Mouse (Mus musculus): ENCODE data around the gene Inca1. TPM values are rescaled to one million over a fixed set of nuclear protein-coding genes. Genes with fewer than 3 reads are reported as not detected.

Gene Inca1
- polyA plus RNA-seq, 1 experiment from 2014 or later = 0.63 TPM

DNA sequence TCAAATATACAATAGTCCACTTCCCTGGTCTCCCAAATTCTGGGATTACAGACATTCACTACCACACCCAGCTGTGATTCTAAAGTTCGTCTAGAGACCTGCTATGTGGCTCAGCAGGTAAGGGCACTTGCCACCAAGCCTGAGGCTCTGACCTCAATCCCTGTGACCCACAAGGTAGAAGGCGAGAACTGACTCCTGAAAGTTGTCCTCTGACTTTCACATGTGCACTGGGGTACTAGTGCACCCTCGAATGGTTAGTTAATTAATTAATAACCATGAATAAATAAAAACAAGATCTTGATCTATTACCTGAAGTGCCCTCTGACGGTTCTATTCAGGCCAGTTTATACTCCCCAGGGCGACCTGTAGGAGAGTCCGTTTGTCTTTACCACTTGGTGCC, 13.3 kb upstream of the Inca1 start:
- Histone ChIP-seq H3K9me3 (ENCODE audit: control insufficient read depth, low read length) (no peaks in the 10 kb centered on the region), H3K9ac (ENCODE audit: low read depth, low read length) (no peak overlapping the region), H3K4me3 (ENCODE audit: low read depth, low read length) (no peak overlapping the region), H3K36me3 (ENCODE audit: control insufficient read depth, insufficient read depth, low read length) (no peaks in the 10 kb centered on the region; the same call in 1 of the 2 replicates), H3K27me3 (ENCODE audit: control insufficient read depth, insufficient read depth, low read length) (no peaks in the 10 kb centered on the region), H3K4me1 (replicated peaks; ENCODE audit: control insufficient read depth, insufficient read depth, low read length) (no peaks in the 10 kb centered on the region), H3K27ac (ENCODE audit: low read depth, low read length) (no peak overlapping the region), H3K4me2 (replicated peaks; ENCODE audit: low read depth, low read length) (no peak overlapping the region)
- DNase-seq (ENCODE audit: low spot score) = no peak
- WGBS = 88% methylated on average over 6 of the region's 6 CpGs
- no peak for ATAC-seq (ENCODE audit: low FRiP score)

DNA sequence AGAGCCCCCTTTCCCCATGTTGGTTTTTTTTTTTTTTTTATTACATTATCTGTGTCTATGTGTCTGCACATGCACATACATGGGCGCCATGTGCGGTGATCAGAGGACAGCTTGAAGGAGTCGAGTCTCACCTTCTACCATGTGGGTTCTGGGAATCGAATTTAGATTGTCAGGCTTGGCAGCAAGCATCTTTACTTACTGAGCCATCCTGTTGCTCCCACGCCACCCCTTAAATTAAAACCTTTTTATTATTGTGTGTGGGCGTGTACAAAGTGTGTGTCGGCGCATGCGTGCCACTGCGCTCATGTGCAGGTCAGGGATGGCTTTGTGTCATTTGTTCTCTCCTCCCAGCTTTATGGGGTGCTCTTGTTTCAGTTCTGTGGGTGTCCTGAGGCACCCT, 11.1 kb upstream of the Inca1 start:
- Histone ChIP-seq H3K4me2 (replicated peaks; ENCODE audit: low read depth, low read length) (no peak overlapping the region), H3K4me3 (ENCODE audit: low read depth, low read length) (no peak overlapping the region), H3K27me3 (ENCODE audit: control insufficient read depth, insufficient read depth, low read length) (no peaks in the 10 kb centered on the region), H3K9ac (ENCODE audit: low read depth, low read length) (no peak overlapping the region), H3K4me1 (replicated peaks; ENCODE audit: control insufficient read depth, insufficient read depth, low read length) (no peaks in the 10 kb centered on the region), H3K36me3 (ENCODE audit: control insufficient read depth, insufficient read depth, low read length) (peaks cover 1% of the 10 kb centered on the region; the same call in 1 of the 2 replicates), H3K27ac (ENCODE audit: low read depth, low read length) (no peak overlapping the region), H3K9me3 (ENCODE audit: control insufficient read depth, low read length) (no peaks in the 10 kb centered on the region)
- DNase-seq (ENCODE audit: low spot score) = no peak
- WGBS = 96% methylated on average over 10 of the region's 10 CpGs
- no peak for ATAC-seq (ENCODE audit: low FRiP score)

DNA sequence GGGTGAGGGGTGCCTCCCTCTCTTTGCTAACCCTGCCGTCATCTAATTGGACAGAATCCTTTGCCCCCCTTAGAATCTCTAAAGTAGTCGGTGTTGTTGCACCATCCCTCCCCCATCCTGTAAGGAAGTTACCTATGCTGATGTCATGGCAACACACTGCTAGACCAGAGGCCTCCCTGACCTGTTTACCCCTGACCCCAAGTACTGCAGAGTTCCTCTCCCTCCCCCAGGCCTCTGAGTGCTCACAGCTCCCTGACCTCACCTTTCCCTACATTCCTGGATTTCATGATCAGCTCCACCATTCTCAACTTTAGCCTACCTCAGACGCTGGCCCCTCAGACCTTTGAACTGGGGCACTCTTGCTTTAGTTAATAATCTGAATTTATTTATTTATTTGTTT, 6.2 kb upstream of the Inca1 start:
- H3K36me3 ChIP-seq (ENCODE audit: control insufficient read depth, insufficient read depth, low read length) = peaks cover 4% of the 10 kb centered on the region; the same call in 1 of the 2 replicates

DNA sequence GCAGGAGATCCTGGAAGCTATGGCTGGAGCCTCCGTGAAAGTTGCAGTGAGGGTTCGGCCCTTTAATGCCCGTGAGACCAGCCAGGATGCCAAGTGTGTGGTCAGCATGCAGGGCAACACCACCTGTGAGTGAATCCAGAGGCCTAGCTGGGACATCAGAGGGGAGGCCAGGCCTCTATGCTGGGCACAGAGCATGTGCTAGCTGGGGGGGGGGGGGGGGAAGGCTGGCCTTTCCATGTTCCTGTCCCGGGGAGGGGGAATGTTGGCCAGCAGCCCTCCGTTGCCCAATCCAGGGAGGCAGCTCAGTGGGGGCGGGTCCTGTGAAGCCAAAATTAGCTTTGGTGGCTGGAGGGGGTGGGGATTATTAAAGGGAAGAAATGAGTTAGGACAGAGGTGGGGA, 2.8 kb upstream of the Inca1 start:
- Histone ChIP-seq H3K4me3 (ENCODE audit: low read depth, low read length) (no peak overlapping the region), H3K4me1 (replicated peaks; ENCODE audit: control insufficient read depth, insufficient read depth, low read length) (peaks cover 6% of the 10 kb centered on the region), H3K36me3 (ENCODE audit: control insufficient read depth, insufficient read depth, low read length) (peaks cover 4% of the 10 kb centered on the region; the same call in 1 of the 2 replicates), H3K27ac (ENCODE audit: low read depth, low read length) (no peak overlapping the region), H3K4me2 (replicated peaks; ENCODE audit: low read depth, low read length) (no peak overlapping the region), H3K9ac (ENCODE audit: low read depth, low read length) (no peak overlapping the region), H3K27me3 (ENCODE audit: control insufficient read depth, insufficient read depth, low read length) (no peaks in the 10 kb centered on the region), H3K9me3 (ENCODE audit: control insufficient read depth, low read length) (no peaks in the 10 kb centered on the region)
- 82% methylated on average over 6 of the region's 6 CpGs for WGBS
- no peak for DNase-seq (ENCODE audit: low spot score)
- ATAC-seq (ENCODE audit: low FRiP score) = no peak

More for the DNA sequence above, 6.2 kb upstream of the Inca1 start:
- Histone ChIP-seq H3K4me3 (ENCODE audit: low read depth, low read length) (no peak overlapping the region), H3K9ac (ENCODE audit: low read depth, low read length) (no peak overlapping the region), H3K4me2 (replicated peaks; ENCODE audit: low read depth, low read length) (no peak overlapping the region), H3K27ac (ENCODE audit: low read depth, low read length) (no peak overlapping the region), H3K27me3 (ENCODE audit: control insufficient read depth, insufficient read depth, low read length) (no peaks in the 10 kb centered on the region), H3K4me1 (replicated peaks; ENCODE audit: control insufficient read depth, insufficient read depth, low read length) (peaks cover 6% of the 10 kb centered on the region), H3K9me3 (ENCODE audit: control insufficient read depth, low read length) (no peaks in the 10 kb centered on the region)
- WGBS = 79% methylated on average over 3 of the region's 3 CpGs
- no peak for DNase-seq (ENCODE audit: low spot score)
- ATAC-seq (ENCODE audit: low FRiP score) = no peak

DNA sequence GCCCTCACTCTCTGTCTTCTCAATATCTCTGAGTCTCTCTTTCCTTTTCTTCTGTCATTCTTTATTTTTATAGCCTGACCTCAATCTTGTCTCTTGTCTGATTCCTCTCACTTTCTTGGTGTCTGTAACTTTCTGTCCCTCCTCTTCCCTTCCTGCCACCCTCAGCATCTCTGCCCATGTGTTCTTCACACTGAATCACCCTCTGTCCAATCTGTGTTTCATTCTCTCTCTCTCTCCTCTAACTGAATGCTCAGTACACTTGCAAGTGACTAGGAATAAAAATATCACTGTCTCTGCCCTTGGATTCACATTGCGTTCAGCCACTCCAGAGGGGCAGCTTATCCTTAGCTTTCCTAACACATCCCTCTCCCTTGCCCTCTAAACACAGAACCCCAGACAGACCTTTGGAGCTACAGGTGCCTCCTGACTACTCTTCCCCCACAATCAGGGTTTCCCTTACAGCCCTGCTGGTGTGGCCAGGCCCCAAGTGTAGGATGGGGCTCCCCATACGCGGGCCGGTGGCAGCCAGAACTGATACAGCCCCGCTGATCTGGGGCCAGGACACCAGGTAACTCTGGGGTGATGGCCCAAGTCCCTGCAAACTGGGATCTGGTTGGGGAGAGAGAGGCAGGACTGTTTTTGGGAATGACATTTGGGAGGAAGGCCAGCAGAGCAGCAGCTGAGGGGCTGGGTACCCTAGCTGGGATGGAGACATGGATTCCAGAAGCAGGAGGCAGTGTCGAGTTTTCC, 2.2 kb upstream of the Inca1 start:
- WGBS = 84% methylated on average over 6 of the region's 6 CpGs
- Histone ChIP-seq H3K36me3 (ENCODE audit: control insufficient read depth, insufficient read depth, low read length) (peaks cover 4% of the 10 kb centered on the region; the same call in 1 of the 2 replicates), H3K27ac (ENCODE audit: low read depth, low read length) (no peak overlapping the region), H3K9me3 (ENCODE audit: control insufficient read depth, low read length) (no peaks in the 10 kb centered on the region), H3K9ac (ENCODE audit: low read depth, low read length) (no peak overlapping the region), H3K4me1 (replicated peaks; ENCODE audit: control insufficient read depth, insufficient read depth, low read length) (peaks cover 6% of the 10 kb centered on the region), H3K27me3 (ENCODE audit: control insufficient read depth, insufficient read depth, low read length) (no peaks in the 10 kb centered on the region), H3K4me2 (replicated peaks; ENCODE audit: low read depth, low read length) (peak overlapping the region; percentile 64; the same call in 1 of the 2 replicates), H3K4me3 (ENCODE audit: low read depth, low read length) (0 out of 2 replicates have a peak overlapping the region, but pooled peaks have one; percentile 94)
- ATAC-seq (ENCODE audit: low FRiP score) = no peak
- DNase-seq (ENCODE audit: low spot score) = no peak

DNA sequence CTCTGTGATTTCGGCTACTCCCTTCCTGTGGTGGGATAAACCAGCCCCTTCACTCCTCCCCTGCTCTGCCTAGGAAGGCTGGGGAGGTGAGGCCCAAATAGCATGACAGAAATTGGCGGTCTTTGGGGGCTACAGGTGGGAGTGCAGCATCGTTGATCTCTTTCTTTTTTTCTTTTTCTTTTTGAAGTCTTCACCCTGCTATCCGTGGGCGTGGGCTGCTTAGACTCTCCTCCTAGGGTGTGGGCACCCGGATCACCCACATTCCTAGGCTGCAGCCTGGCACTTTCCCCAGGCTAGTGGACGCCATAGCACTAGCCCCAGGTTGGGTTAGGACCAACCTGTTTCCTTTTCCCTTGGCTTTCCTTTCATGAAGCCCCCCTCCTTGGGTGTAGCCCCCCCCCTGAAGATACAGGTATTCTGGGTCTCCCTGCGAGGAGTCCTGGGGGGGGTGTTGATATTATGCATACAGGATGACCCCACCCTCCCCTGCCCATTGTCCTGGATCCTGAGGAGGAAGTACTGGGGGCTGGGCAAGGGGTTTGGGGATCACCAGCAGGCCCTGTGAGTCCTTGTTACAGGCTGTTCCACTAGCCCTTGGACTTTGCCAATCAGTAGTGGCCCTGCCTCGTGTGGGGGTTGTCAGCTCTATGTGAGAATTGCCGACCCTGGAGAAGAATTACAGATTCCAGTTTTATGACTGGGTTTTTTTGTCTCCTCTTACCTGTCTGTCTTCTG, 1.4 kb upstream of the Inca1 start:
- Histone ChIP-seq H3K27me3 (ENCODE audit: control insufficient read depth, insufficient read depth, low read length) (no peaks in the 10 kb centered on the region), H3K27ac (ENCODE audit: low read depth, low read length) (no peak overlapping the region), H3K36me3 (ENCODE audit: control insufficient read depth, insufficient read depth, low read length) (peaks cover 4% of the 10 kb centered on the region; the same call in 1 of the 2 replicates), H3K4me1 (replicated peaks; ENCODE audit: control insufficient read depth, insufficient read depth, low read length) (peaks cover 6% of the 10 kb centered on the region), H3K9me3 (ENCODE audit: control insufficient read depth, low read length) (no peaks in the 10 kb centered on the region), H3K9ac (ENCODE audit: low read depth, low read length) (peak overlapping the region; percentile 88), H3K4me2 (replicated peaks; ENCODE audit: low read depth, low read length) (peak overlapping the region; percentile 64), H3K4me3 (ENCODE audit: low read depth, low read length) (peak overlapping the region; percentile 94)
- ATAC-seq (ENCODE audit: low FRiP score) (0 out of 2 replicates have a peak, but pooled peaks have one; percentile 12), DNase-seq (ENCODE audit: low spot score) (no peak)
- WGBS = 13% methylated on average over 10 of the region's 10 CpGs

DNA sequence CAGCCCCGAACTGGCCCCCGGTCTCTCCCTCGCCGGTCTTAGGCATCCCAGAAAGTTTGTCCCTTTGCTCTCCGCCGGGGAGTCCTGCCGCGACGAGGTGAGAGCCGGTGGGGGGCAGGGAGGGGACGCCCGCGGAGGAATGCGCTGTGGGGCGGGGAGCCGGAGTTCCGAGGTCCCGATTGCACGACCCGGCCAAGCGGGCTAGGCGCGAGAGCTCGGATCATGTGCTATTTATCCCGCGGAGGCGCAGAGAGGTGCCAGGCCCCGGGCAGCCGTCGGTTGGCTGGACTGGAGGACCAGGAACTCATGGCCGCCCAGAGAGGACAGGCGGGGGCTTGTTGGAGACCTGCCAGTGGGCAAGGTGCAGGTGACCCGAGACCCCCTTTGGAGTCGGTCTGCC, 658 bp upstream of the Inca1 start:
- WGBS = under 1% methylated on average over 34 of the region's 34 CpGs
- Histone ChIP-seq H3K9ac (ENCODE audit: low read depth, low read length) (peak overlapping the region; percentile 88), H3K4me1 (replicated peaks; ENCODE audit: control insufficient read depth, insufficient read depth, low read length) (peaks cover 6% of the 10 kb centered on the region), H3K27me3 (ENCODE audit: control insufficient read depth, insufficient read depth, low read length) (no peaks in the 10 kb centered on the region), H3K27ac (ENCODE audit: low read depth, low read length) (peak overlapping the region; percentile 88), H3K4me3 (ENCODE audit: low read depth, low read length) (peak overlapping the region; percentile 94), H3K4me2 (replicated peaks; ENCODE audit: low read depth, low read length) (peak overlapping the region; percentile 64), H3K36me3 (ENCODE audit: control insufficient read depth, insufficient read depth, low read length) (no peaks in the 10 kb centered on the region), H3K9me3 (ENCODE audit: control insufficient read depth, low read length) (no peaks in the 10 kb centered on the region)
- ATAC-seq (ENCODE audit: low FRiP score) (peak; percentile 66), DNase-seq (ENCODE audit: low spot score) (peak; percentile 61)

DNA sequence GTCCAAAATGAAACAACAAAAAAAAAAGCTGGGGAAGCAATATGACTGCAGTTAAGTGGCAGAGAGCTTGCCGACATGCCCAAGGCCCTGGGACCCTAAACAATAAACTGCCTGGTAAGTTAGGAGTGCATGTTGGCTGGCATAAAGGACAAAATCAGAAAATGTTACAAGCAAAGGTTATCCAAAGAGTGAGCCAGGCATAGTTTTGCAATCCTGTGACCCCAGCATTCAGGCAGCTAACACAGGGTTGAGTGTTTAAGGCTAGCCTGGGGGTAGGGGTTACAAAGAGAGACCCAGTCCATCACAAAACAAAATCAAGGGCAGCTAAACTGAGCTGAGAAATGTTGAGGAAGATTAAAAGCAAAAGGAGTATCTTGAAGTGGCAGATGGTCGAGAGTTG, 904 bp downstream of the Inca1 start:
- no peaks in the 10 kb centered on the region for H3K9me3 ChIP-seq (ENCODE audit: control insufficient read depth, low read length)
- no peaks in the 10 kb centered on the region for H3K27me3 ChIP-seq (ENCODE audit: control insufficient read depth, insufficient read depth, low read length)
- no peak for ATAC-seq (ENCODE audit: low FRiP score)
- 72% methylated on average over 2 of the region's 2 CpGs for WGBS
- H3K4me2 ChIP-seq (replicated peaks; ENCODE audit: low read depth, low read length) = no peak overlapping the region
- H3K4me3 ChIP-seq (ENCODE audit: low read depth, low read length) = no peak overlapping the region
- H3K36me3 ChIP-seq (ENCODE audit: control insufficient read depth, insufficient read depth, low read length) = no peaks in the 10 kb centered on the region
- no peak overlapping the region for H3K9ac ChIP-seq (ENCODE audit: low read depth, low read length)
- DNase-seq (ENCODE audit: low spot score) = no peak
- peaks cover 6% of the 10 kb centered on the region for H3K4me1 ChIP-seq (replicated peaks; ENCODE audit: control insufficient read depth, insufficient read depth, low read length)
- H3K27ac ChIP-seq (ENCODE audit: low read depth, low read length) = no peak overlapping the region
